Mouse (Mus musculus) megakaryocyte, adult 5-6 weeks (primary cell): ENCODE measurements around the gene Map1b. TPM values are rescaled to one million over a fixed set of nuclear protein-coding genes. Genes with fewer than 3 reads are reported as not detected.

Experiments used
- ATAC-seq: 2 replicates; pipeline ENCODE4 v1.8.0; 2016; ENCODE audit warnings: mild to moderate bottlenecking, inconsistent platforms; ENCODE audit not compliant: poor library complexity, severe bottlenecking
- total RNA-seq, 2 experiments: library from RNA; stranded (forward) in 1 of 2; stranded (reverse) in 1 of 2; fragments of 153-499, 151-499 nt in 1 of 2; fragments of 221-1000, 200-1000 nt in 1 of 2; gene quantifications; 2 replicates each; pipeline versions ENCODE4 v1.2.3 to v1.2.4; 2015 to 2017

Map1b gene
- total RNA-seq, 2 experiments from 2014 or later, result 0.07 to 0.11 TPM

- no peak for ATAC-seq
Observed at GRCm38 (mm10) chr13:99493304-99493904, 22.9 kb downstream of the Map1b start.

DNA sequence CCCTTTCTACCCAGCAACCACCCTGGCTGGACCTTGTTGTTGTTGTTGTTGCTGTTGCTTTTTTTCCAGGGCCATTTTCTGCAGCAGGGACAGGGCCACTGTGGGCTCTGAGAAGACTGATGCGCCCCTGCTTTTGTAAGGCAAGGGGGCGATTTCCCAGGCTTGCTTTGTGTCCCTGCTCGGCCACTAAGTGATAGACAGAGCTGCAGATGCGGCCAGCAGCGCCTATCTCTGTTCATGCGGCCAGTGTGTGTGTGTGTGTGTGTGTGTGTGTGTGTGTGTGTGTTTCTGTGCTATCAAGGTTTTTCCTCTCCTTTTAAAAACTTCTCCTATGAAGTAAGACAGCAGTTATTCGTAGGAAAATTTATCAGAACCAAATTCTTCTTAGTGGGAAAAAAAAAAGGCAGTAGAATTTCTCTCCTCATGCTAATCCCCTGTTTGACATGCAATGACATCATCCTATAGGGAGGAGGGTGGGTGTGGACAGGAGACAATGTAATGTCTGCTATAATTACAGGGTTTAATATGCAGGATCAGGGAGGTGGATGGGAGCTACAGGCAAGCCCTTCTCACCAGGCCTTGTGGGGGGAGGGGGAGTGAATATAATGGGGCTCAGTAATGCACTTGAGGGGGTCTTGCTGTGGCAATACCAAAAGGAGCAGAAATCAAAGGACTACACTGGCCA is 23.6 kb downstream of the Map1b start:
- no peak for ATAC-seq

- no peak for ATAC-seq
Observed at GRCm38 (mm10) chr13:99489998-99490397, 26.3 kb downstream of the Map1b start.

DNA sequence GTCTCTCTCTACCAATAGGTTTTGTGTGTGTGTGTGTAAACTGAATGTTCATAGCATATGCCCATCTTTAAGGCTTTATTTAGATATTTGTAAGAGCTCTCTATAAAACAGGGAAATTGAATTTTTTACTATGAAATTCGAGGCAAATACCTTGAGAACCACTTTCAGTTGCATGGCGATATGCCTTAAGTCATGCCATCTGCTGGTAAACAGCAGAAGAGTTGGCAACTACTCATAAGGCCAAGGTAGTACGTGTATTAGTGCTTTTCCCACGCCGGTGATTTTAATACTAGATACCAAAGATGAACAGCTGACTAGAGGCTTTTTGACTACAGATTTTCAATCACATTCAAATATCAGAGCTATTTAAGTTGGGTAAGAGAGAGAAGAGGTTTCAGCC is 27.2 kb downstream of the Map1b start:
- no peak for ATAC-seq

DNA sequence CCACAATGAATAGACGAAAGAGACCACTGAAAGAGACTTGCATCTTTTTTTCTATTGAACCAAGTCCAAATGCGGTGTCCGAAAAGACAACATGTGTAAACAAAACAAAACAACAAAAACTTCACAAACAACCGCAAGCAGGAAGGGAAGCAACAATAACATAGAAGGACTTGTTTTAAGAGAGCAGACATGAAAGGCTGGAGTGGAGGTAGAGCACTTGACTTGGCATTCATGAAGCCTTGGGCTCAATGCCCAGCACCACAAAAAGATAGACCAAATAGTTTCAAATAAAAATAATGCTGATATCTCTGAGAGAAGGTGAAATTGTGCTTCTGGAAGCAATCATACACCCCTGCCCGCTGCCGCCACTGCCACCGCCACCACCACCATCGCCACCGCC is 30.5 kb downstream of the Map1b start:
- no peak for ATAC-seq

- no peak for ATAC-seq
Observed at GRCm38 (mm10) chr13:99485331-99485733, 31.0 kb downstream of the Map1b start.

- no peak for ATAC-seq
Observed at GRCm38 (mm10) chr13:99484905-99485304, 31.4 kb downstream of the Map1b start.

DNA sequence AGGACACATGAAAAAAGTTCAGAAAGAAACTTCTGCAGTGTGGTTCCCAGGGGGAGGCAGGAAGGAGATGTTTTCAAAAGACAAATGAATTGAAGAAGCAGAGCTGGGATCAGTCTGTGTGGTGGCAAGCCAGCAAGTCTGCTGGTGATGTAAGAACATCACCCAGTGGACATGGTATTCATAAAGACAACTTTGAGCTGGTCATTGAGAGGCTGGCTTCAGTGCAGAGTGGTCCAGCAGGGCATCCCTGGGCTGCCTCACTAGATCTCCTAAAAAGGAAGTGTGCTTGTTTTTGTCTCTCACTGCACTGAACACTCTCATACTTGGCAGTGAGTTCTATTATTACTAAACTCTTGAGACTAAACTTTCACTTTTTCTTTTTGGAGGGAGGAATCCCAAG is 32.9 kb downstream of the Map1b start:
- no peak for ATAC-seq

GRCm38 (mm10) chr13:99475488-99475887 is 40.9 kb downstream of the Map1b start:
- peak; percentile 24; the same call in 1 of the 2 replicates for ATAC-seq

- no peak for ATAC-seq
Observed at GRCm38 (mm10) chr13:99475033-99475432, 41.3 kb downstream of the Map1b start.

- no peak for ATAC-seq
Observed at GRCm38 (mm10) chr13:99474108-99474507, 42.2 kb downstream of the Map1b start.

- no peak for ATAC-seq
Observed at GRCm38 (mm10) chr13:99472028-99472427, 44.3 kb downstream of the Map1b start.

DNA sequence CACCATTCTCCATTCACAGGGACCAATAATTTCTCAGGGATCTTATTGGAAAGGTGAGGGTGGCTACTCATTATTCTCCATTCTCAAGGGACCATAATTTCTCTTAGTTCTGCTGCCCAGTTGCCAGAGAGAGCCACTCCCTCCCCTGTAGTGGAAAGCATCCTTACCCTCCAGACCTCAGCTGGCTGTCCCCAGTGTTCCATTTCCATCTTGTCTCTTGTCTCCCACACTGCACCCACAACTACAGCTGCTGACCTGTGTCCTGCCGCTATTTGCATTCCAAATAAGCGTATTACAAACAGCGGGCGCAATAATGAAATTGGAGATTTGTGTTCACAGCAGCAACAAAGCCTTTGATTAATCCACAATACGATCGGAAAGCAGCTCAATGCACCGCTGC is 46.3 kb downstream of the Map1b start:
- ATAC-seq, result no peak

- no peak for ATAC-seq
Observed at GRCm38 (mm10) chr13:99468267-99468666, 48.1 kb downstream of the Map1b start.

GRCm38 (mm10) chr13:99466811-99467315 is 49.5 kb downstream of the Map1b start:
- ATAC-seq, result no peak

- no peak for ATAC-seq
Observed at GRCm38 (mm10) chr13:99466064-99466463, 50.3 kb downstream of the Map1b start.

DNA sequence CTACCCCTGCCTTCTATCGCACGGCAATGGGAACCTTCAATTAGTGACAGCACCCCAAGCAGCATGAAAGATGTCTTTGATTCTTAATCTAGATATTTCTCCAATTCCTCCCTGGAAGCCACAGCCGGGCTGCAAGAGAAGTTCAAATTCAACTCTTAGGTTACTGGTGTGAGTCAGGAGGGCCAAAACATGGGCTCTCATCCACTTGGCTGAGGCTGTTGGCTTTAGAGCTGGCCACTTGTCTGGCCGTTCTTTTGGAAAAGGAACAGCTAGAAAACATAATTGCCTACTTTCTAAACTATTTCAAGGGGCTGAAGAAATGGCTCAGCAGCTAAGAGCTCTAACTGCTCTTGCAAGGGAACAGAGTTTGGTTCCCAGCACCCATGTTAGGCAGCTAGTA is 51.8 kb downstream of the Map1b start:
- ATAC-seq, result no peak

- ATAC-seq, result no peak
Observed at GRCm38 (mm10) chr13:99461886-99462285, 54.5 kb downstream of the Map1b start.

GRCm38 (mm10) chr13:99459612-99460011 is 56.7 kb downstream of the Map1b start:
- ATAC-seq, result no peak

- no peak for ATAC-seq
Observed at GRCm38 (mm10) chr13:99458658-99459386, 57.5 kb downstream of the Map1b start.

GRCm38 (mm10) chr13:99454977-99455376 is 61.4 kb downstream of the Map1b start:
- no peak for ATAC-seq

DNA sequence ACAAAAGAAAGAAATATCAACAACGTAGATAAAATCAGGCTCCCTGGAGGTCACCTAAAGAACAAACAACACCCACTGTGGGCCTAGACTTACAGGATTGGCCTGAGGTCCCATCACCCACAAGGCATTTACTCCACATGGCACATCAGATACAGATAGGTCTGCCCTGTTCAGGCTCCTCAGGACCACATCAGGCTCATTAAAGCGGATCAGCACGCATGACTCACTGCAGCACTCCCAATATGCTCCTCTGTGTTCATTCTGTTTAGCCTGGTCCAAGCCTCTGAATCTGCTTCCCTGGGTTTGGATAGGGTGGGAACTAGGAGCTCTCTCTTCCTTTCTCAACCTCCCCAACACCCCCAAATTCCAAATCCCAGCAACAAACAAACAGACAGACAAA is 63.9 kb downstream of the Map1b start:
- no peak for ATAC-seq
